Mouse (Mus musculus) lung, embryonic 15.5 days (tissue): ENCODE data around the gene Zbtb40. TPM values are rescaled to one million over a fixed set of nuclear protein-coding genes. Genes with fewer than 3 reads are reported as not detected.

ENCODE experiments used
- ATAC-seq: fragments of 200-750 bp; cut with Nextera tagmentation; 2 replicates; pipeline ENCODE4 v1.8.0; 2017; ENCODE audit warnings: moderate number of reproducible peaks, borderline replicate concordance; ENCODE audit not compliant: low FRiP score, low TSS enrichment; ENCODE audit errors: extremely low read depth
- H3K27ac ChIP-seq: fragments of 300-500 bp; sonication (generic); 2 replicates; pipeline ENCODE4 v1.5.1; 2015; ENCODE audit warnings: moderate library complexity, mild to moderate bottlenecking, inconsistent platforms
- H3K27me3 ChIP-seq: fragments of 300-500 bp; sonication (generic); 2 replicates; pipeline ENCODE4 v1.6.1; 2015; ENCODE audit warnings: inconsistent platforms
- H3K36me3 ChIP-seq: fragments of 300-500 bp; sonication (generic); 2 replicates; pipeline ENCODE4 v1.6.1; 2015; ENCODE audit warnings: inconsistent platforms
- H3K4me1 ChIP-seq: fragments of 300-500 bp; sonication (generic); 2 replicates; pipeline ENCODE4 v1.6.1; 2015; ENCODE audit warnings: inconsistent platforms
- H3K4me2 ChIP-seq: fragments of 300-500 bp; sonication (generic); 2 replicates; pipeline ENCODE4 v1.6.1; 2015; ENCODE audit warnings: inconsistent platforms, mild to moderate bottlenecking, moderate library complexity
- H3K4me3 ChIP-seq: fragments of 300-500 bp; sonication (generic); 2 replicates; pipeline ENCODE4 v1.5.1; 2015; ENCODE audit warnings: mild to moderate bottlenecking, inconsistent platforms
- H3K9ac ChIP-seq: fragments of 300-500 bp; sonication (generic); 2 replicates; pipeline ENCODE4 v1.6.1; 2015; ENCODE audit warnings: inconsistent platforms
- H3K9me3 ChIP-seq: fragments of 300-500 bp; sonication (generic); 2 replicates; pipeline ENCODE4 v1.6.1; 2016; ENCODE audit warnings: inconsistent platforms
- WGBS: fragments of 180-500 bp; shearing (Covaris S2); methylation state at CpG from one replicate; pipeline ENCODE4 v1.1.7; 2015; 5-methylcytosine and 5-hydroxymethylcytosine counted together
- polyA plus RNA-seq: library from polyadenylated mRNA; unstranded; fragments of >200 nt; fragmentation: Nextera tagmentation; extraction: Ambion mirVana; gene quantifications from 2 replicates; pipeline ENCODE4 v1.2.1, GENCODE M21; 2015

The Zbtb40 gene
- 4.1 and 5.1 TPM in 2 replicates for polyA plus RNA-seq

DNA sequence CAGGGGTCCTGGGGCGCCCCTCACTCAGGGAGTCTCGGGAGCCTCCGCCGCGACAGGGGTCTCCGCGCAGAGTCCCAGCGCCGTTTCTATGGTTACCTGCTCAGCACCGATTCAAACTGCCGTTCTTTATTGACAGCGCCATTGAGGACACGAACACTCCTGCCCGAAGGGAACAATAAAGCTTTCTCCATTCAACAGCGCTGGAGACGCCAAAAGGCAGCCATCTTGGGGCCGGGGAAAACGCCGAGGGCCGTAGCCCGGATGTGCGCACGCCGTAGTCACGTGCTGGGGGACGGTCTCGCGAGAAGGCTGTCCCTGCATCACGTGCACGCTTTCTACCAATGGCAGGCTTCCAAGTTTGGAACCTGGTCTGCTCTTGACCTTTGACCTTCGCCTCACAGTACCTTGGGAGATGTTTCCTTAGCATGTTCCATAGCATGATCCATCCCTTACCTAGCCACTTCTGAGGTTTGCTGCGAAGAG lies at the start of gene Zbtb40:
Gene Zbtb40 (minus strand): TSS at position 252 of the 483 bp plus-strand sequence.
- Histone ChIP-seq H3K4me3 (peak within 1 kb of the TSS; percentile 85), H3K4me1 (peaks cover 18% of the 10 kb centered on the region), H3K9me3 (no peaks in the 10 kb centered on the region), H3K9ac (peak within 1 kb of the TSS; percentile 73), H3K27ac (peak within 1 kb of the TSS; percentile 46), H3K4me2 (peak within 1 kb of the TSS; percentile 84), H3K36me3 (no peaks in the 10 kb centered on the region), H3K27me3 (peaks cover 35% of the 10 kb centered on the region)
- 2% methylated on average over 32 of the region's 32 CpGs for WGBS
- ATAC-seq = peak; percentile 96

DNA sequence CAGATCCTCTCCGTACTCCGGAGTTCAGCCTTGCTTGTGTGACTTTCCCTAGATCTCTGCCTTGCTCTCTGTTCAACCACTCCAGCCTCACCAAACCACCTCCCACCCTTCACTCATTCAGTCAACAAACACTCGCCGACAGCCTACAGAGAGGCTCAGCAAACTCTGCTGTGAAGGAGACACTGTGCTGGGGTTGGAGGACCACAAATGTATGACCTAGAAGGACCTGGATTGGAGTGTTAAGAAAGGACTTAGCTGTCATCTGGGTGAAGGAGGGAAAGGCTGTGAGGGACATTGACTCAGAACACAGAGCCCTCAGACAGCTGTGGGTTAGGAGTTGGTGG lies 49.4 kb upstream of the Zbtb40 start:
- H3K4me3 ChIP-seq = no peak overlapping the region
- 24% methylated on average over 4 of the region's 4 CpGs for WGBS
- H3K27ac ChIP-seq = no peak overlapping the region
- peaks cover 37% of the 10 kb centered on the region for H3K27me3 ChIP-seq
- H3K4me2 ChIP-seq = no peak overlapping the region
- no peak overlapping the region for H3K9ac ChIP-seq
- no peaks in the 10 kb centered on the region for H3K36me3 ChIP-seq
- no peaks in the 10 kb centered on the region for H3K9me3 ChIP-seq
- H3K4me1 ChIP-seq = no peaks in the 10 kb centered on the region
- no peak for ATAC-seq

DNA sequence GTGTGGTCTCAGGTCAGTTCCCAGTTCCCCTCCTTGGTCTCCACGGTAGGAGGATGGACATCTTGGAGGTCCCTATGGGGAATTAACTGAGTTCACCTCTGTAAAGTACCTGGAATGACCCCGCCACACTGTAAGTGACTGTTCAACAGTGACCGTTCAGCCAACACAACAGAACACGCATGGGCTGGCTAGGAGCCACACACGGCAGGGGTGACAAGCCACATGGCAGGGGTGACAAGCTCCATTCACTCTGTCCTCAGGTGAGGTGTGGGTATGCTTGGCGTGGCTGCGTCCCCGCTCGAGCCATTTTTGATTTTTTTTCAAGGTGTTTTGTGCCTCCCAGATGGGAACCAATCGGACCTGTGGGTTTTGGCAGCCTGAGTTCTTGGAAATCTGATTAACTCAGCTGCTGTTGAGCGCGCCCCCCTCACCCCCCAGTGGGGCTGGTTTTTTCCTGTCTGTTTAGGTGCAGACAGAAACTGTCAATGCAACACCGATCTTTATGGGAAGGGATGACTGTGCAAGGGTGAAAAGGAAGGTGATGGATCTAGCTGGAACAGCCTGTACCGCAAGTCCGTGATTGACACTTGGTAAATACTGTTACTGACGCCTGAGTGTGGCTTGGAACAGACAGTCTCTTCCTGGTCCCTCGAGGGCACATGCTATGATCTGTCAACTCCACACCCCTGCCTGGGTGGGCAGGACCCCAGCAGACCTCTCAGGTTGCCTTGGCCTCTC lies 48.8 kb upstream of the Zbtb40 start:
- no peaks in the 10 kb centered on the region for H3K4me1 ChIP-seq
- no peak overlapping the region for H3K27ac ChIP-seq
- no peak for ATAC-seq
- H3K9me3 ChIP-seq = no peaks in the 10 kb centered on the region
- H3K27me3 ChIP-seq = peaks cover 37% of the 10 kb centered on the region
- WGBS = 49% methylated on average over 17 of the region's 17 CpGs
- H3K9ac ChIP-seq = no peak overlapping the region
- H3K36me3 ChIP-seq = no peaks in the 10 kb centered on the region
- no peak overlapping the region for H3K4me2 ChIP-seq
- no peak overlapping the region for H3K4me3 ChIP-seq

DNA sequence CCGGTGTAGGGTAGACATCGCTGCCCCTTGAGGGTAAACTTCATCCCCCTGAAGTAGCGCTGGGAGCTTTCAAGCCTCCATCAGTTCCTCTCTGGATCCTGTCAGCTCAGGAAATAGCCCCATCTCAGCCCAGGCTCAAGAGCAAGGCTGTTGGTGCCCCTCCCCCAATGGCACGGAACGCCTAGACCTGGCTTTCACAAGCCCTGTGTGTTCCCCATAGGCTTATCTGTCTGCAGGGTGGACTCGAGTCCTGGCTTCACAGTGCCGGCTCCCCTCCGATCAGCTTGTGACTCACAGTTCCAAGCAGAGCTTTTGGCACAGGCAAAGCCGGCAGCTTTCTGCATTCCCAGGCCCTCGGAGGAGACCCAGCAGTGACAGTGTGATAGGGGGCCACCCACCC lies 47.8 kb upstream of the Zbtb40 start:
- Histone ChIP-seq H3K4me3 (no peak overlapping the region), H3K4me2 (no peak overlapping the region), H3K4me1 (no peaks in the 10 kb centered on the region), H3K27me3 (peaks cover 37% of the 10 kb centered on the region), H3K9me3 (no peaks in the 10 kb centered on the region), H3K36me3 (no peaks in the 10 kb centered on the region), H3K27ac (no peak overlapping the region), H3K9ac (no peak overlapping the region)
- 34% methylated on average over 10 of the region's 10 CpGs for WGBS
- no peak for ATAC-seq

DNA sequence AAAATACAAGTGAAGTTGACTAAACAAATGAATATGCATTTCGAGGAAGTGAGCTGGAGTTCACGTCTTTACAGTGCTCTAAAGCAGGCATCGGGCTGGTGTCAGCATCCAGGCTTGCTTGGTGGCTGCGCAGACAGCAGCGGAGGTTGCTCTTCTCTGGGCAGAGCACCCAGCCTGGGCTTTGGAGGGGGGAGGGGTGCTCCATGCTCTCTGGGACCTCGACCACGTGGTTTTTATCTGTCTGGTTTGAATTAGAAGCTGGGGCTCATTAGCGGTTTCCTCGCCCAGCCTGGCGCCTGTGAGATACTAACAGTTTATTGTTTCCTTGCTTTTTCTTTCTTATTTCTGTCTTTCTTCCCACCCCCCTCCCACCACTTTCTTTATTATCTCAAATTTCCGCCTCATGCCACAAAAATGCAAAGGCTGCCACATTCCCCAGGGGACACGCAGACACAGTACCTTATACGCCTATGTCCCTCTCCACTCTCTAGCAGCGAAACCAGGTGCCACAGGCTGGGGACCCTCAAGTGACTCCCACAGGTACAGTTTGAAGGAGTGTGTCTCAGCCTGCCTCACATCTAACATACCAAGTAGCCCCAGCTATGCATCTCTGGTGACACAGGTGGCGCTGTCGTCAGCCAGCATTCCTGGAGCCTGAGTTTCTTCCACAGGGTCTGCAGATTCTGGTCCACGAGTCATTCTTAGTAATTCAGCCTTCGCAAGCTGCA lies 36.6 kb upstream of the Zbtb40 start:
- H3K4me3 ChIP-seq = no peak overlapping the region
- no peaks in the 10 kb centered on the region for H3K9me3 ChIP-seq
- no peaks in the 10 kb centered on the region for H3K36me3 ChIP-seq
- peaks cover 5% of the 10 kb centered on the region; the same call in 1 of the 2 replicates for H3K4me1 ChIP-seq
- no peak overlapping the region for H3K9ac ChIP-seq
- ATAC-seq = no peak
- H3K27me3 ChIP-seq = peaks cover 45% of the 10 kb centered on the region
- H3K4me2 ChIP-seq = no peak overlapping the region
- WGBS = 39% methylated on average over 18 of the region's 18 CpGs
- H3K27ac ChIP-seq = no peak overlapping the region

DNA sequence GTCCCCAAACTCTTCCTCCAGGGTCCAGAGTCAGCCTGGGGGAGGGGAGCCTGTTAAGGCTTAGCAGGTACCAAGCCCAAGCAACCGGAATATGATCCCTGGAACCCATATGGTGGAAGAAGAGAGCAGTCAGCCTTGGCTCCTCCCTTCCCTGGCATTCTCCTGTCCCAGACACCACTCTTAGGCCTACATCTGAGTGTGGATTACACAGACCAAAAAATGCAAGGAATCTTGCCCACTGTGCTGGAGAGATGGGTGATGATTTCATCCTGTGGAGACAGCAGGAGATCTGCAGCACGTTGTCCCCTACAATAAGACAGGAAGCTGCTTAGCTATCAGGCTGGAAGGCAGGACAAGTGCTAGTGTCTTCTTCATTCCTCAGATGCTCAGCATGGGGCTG lies 34.3 kb upstream of the Zbtb40 start:
- H3K4me2 ChIP-seq = no peak overlapping the region
- ATAC-seq = no peak
- no peak overlapping the region for H3K9ac ChIP-seq
- peaks cover 62% of the 10 kb centered on the region for H3K27me3 ChIP-seq
- peaks cover 5% of the 10 kb centered on the region; the same call in 1 of the 2 replicates for H3K4me1 ChIP-seq
- no peaks in the 10 kb centered on the region for H3K9me3 ChIP-seq
- WGBS = 32% methylated on average over 2 of the region's 2 CpGs
- H3K4me3 ChIP-seq = no peak overlapping the region
- H3K27ac ChIP-seq = no peak overlapping the region
- H3K36me3 ChIP-seq = no peaks in the 10 kb centered on the region

DNA sequence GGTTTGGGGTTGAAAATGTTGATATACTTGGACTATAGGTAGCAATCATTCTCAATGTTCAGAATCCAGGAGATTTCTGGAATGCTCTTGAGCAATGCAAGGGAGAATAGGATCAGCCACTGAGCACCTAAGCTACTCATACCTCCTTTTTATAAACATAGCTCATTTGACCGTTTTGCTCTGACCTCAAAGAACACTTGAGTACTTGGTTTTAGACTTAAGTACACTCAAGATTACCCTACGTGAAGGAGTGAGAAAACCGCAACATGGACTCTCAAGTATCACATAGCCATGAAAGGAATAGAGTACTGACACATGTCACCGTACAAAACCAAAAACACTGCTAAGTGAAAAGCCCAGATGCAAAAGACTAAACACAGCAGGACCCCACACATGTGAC lies 32.8 kb upstream of the Zbtb40 start:
- H3K4me3 ChIP-seq = no peak overlapping the region
- H3K27me3 ChIP-seq = peaks cover 56% of the 10 kb centered on the region
- no peaks in the 10 kb centered on the region for H3K9me3 ChIP-seq
- no peak overlapping the region for H3K27ac ChIP-seq
- no peak for ATAC-seq
- no peak overlapping the region for H3K9ac ChIP-seq
- no peaks in the 10 kb centered on the region for H3K36me3 ChIP-seq
- peaks cover 5% of the 10 kb centered on the region; the same call in 1 of the 2 replicates for H3K4me1 ChIP-seq
- WGBS = 50% methylated on average over 4 of the region's 4 CpGs
- H3K4me2 ChIP-seq = no peak overlapping the region

DNA sequence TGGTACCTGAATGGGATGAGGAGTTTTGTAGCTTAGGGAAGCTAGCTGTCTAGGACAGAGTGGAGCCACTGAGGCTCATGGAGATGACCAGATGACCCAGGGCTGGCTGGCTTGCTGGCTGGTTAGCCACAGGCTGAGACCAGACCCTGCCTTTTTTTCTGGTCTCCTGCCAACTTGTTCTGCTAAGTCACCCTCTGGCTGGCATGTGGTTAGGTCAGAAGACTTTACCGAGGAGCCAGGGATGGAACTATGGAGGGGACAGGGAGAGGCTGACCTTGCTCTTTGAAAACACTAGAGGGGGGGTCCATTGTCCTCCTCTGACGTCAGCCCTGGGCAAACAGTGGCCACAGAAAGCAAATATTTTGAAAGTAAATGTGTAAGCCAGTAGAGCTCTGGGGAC lies 28.6 kb upstream of the Zbtb40 start:
- Histone ChIP-seq H3K27me3 (peaks cover 23% of the 10 kb centered on the region; the same call in 1 of the 2 replicates), H3K4me3 (no peak overlapping the region), H3K9me3 (no peaks in the 10 kb centered on the region), H3K4me1 (no peaks in the 10 kb centered on the region), H3K9ac (no peak overlapping the region), H3K27ac (no peak overlapping the region), H3K36me3 (no peaks in the 10 kb centered on the region), H3K4me2 (no peak overlapping the region)
- no peak for ATAC-seq
- 18% methylated on average over 2 of the region's 2 CpGs for WGBS

DNA sequence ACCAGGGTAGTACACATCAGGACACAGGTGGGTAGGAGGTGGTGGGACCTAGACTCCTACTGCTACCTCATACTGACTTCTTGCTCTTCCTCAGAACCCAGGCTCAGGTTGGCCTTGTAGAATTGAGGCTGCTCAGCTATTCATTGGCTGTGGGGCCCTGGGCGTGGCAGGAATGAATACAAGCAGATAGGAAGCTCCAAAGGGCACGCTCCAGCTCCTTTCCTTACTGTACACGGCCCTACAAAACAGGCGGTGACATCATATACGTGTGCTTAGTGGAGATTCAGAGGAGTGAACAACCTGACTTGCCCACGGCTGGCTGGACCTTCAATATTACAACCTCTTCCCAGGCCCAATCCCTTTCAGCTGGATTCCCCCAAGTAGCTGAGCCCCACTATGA lies 22.6 kb upstream of the Zbtb40 start:
- Histone ChIP-seq H3K9me3 (no peaks in the 10 kb centered on the region), H3K4me1 (no peaks in the 10 kb centered on the region), H3K9ac (no peak overlapping the region), H3K4me2 (no peak overlapping the region), H3K36me3 (no peaks in the 10 kb centered on the region), H3K4me3 (no peak overlapping the region), H3K27me3 (peaks cover 7% of the 10 kb centered on the region), H3K27ac (no peak overlapping the region)
- 65% methylated on average over 6 of the region's 6 CpGs for WGBS
- ATAC-seq = no peak

DNA sequence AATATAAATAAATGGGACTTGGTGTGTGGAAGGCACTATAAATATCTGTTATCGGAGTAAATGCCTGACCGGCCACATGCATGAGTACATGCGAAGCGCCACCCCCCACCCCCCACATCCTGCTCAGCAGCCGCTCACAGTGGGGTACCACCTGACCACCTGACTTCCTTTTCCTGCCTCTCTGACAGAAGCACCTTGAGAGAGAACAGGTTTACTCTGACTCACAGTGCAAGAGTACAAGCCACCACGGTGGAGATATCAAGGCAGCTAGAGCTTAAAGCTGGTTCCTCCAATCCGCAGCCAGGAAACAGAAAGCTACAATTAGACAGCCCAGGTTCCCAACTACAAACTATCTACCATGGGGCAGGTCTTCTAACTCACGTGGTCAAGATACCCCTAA lies 19.9 kb upstream of the Zbtb40 start:
- ATAC-seq = no peak
- Histone ChIP-seq H3K36me3 (no peaks in the 10 kb centered on the region), H3K9me3 (no peaks in the 10 kb centered on the region), H3K27ac (no peak overlapping the region), H3K4me1 (no peaks in the 10 kb centered on the region), H3K4me3 (no peak overlapping the region), H3K9ac (no peak overlapping the region), H3K27me3 (peaks cover 7% of the 10 kb centered on the region), H3K4me2 (no peak overlapping the region)
- WGBS = 21% methylated on average over 8 of the region's 8 CpGs

DNA sequence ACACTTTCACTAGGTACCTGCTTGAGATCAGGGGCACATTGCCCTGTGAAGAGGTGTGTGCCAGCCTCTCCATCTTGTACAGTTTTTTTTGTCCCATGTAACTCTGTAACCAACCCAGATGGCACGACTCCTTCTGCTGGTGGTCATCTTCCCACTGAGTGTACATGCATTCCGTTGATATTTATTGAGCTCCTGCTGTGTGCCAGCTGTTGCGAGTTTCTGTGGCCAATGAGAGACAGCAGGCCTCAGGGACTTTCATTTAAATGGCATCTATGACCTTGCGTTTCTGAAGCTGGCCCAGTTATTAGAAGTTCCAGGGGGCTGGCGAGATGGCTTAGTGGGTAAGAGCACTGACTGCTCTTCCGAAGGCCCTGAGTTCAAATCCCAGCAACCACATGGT lies 17.2 kb upstream of the Zbtb40 start:
- H3K36me3 ChIP-seq = no peaks in the 10 kb centered on the region
- H3K9me3 ChIP-seq = no peaks in the 10 kb centered on the region
- ATAC-seq = no peak
- no peak overlapping the region for H3K27ac ChIP-seq
- no peak overlapping the region for H3K4me2 ChIP-seq
- 76% methylated on average over 6 of the region's 6 CpGs for WGBS
- H3K27me3 ChIP-seq = peaks cover 7% of the 10 kb centered on the region
- no peaks in the 10 kb centered on the region for H3K4me1 ChIP-seq
- no peak overlapping the region for H3K4me3 ChIP-seq
- no peak overlapping the region for H3K9ac ChIP-seq

DNA sequence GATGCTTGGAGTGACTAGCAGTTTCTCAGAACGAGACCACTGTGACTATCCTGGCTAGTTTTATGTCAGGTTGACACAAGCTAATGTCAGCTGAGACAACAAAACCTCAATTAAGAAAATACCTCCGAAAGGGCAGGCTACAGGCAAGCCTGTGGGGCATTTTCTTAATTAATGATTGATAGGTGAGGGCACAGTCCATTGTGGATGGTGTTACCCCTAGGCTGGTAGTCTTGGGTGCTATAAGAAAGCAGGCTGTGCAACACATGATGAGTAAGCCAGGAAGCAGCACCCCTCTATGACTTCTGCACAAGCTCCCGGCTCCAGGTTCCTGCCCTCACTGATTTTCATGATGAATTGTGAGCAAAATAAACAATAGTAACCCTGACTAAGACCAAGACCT lies 6.3 kb upstream of the Zbtb40 start:
- no peaks in the 10 kb centered on the region for H3K36me3 ChIP-seq
- no peak overlapping the region for H3K4me3 ChIP-seq
- H3K27me3 ChIP-seq = peaks cover 40% of the 10 kb centered on the region
- no peak for ATAC-seq
- H3K4me2 ChIP-seq = no peak overlapping the region
- H3K9ac ChIP-seq = no peak overlapping the region
- 46% methylated on average over 3 of the region's 3 CpGs for WGBS
- no peaks in the 10 kb centered on the region for H3K9me3 ChIP-seq
- no peaks in the 10 kb centered on the region for H3K4me1 ChIP-seq
- H3K27ac ChIP-seq = no peak overlapping the region
